Mouse (Mus musculus): ENCODE measurements around the gene Id3. TPM values are rescaled to one million over a fixed set of nuclear protein-coding genes. Genes with fewer than 3 reads are reported as not detected.
A peak's percentile ranks its signal among the peaks of the same experiment; 100 is the strongest.

Id3 gene
- total and polyA plus RNA-seq, 2 experiments from 2014 or later: 253 to 344 TPM

- peak; percentile 61 for DNase-seq (ENCODE audit: low spot score)
Observed at GRCm38 (mm10) chr4:136104590-136105337, 38.5 kb upstream of the Id3 start.

GRCm38 (mm10) chr4:136106880-136107301, 36.4 kb upstream of the Id3 start:
- H3K4me3 ChIP-seq (ENCODE audit: low read length): no peak overlapping the region
- 45% methylated on average over 7 of the region's 7 CpGs for WGBS
- ATAC-seq (no peak), DNase-seq (ENCODE audit: low spot score) (no peak)
- H3K36me3 ChIP-seq (ENCODE audit: insufficient read depth, low read length): no peaks in the 10 kb centered on the region
- H3K27me3 ChIP-seq (ENCODE audit: insufficient read depth, low read length): no peaks in the 10 kb centered on the region
- no peak overlapping the region for H3K27ac ChIP-seq
- H3K4me2 ChIP-seq (ENCODE audit: low read depth, low read length): no peak overlapping the region
- H3K4me1 ChIP-seq (ENCODE audit: insufficient read depth, low read length): 0 out of 2 replicates have a peak, but pooled peaks cover 6% of the 10 kb centered on the region
- TF ChIP-seq CTCF (IDR thresholded peaks at IDR 0.05; ENCODE audit: low read depth): no peak
- H3K9ac ChIP-seq (replicated peaks; ENCODE audit: low read length): no peak overlapping the region
- no peaks in the 10 kb centered on the region for H3K9me3 ChIP-seq (ENCODE audit: low read length)

More at GRCm38 (mm10) chr4:136104590-136105337, 38.5 kb upstream of the Id3 start:
- Histone ChIP-seq H3K36me3 (ENCODE audit: insufficient read depth, low read length) (no peaks in the 10 kb centered on the region), H3K4me1 (ENCODE audit: insufficient read depth, low read length) (0 out of 2 replicates have a peak, but pooled peaks cover 6% of the 10 kb centered on the region), H3K4me3 (ENCODE audit: low read length) (no peak overlapping the region), H3K27me3 (ENCODE audit: insufficient read depth, low read length) (no peaks in the 10 kb centered on the region), H3K9me3 (ENCODE audit: low read length) (no peaks in the 10 kb centered on the region), H3K27ac (peak overlapping the region; percentile 70), H3K4me2 (ENCODE audit: low read depth, low read length) (peak overlapping the region; percentile 25), H3K9ac (replicated peaks; ENCODE audit: low read length) (0 out of 2 replicates have a peak overlapping the region, but pooled peaks have one; percentile 9)
- ATAC-seq: peak; percentile 85
- TF ChIP-seq CTCF (IDR thresholded peaks at IDR 0.05; ENCODE audit: low read depth): no peak
- 7% methylated on average over 18 of the region's 18 CpGs for WGBS

GRCm38 (mm10) chr4:136109153-136109552, 34.1 kb upstream of the Id3 start:
- Histone ChIP-seq H3K4me2 (ENCODE audit: low read depth, low read length) (no peak overlapping the region), H3K4me1 (ENCODE audit: insufficient read depth, low read length) (0 out of 2 replicates have a peak, but pooled peaks cover 6% of the 10 kb centered on the region), H3K36me3 (ENCODE audit: insufficient read depth, low read length) (no peaks in the 10 kb centered on the region), H3K9me3 (ENCODE audit: low read length) (no peaks in the 10 kb centered on the region), H3K9ac (replicated peaks; ENCODE audit: low read length) (no peak overlapping the region), H3K27ac (no peak overlapping the region), H3K27me3 (ENCODE audit: insufficient read depth, low read length) (no peaks in the 10 kb centered on the region), H3K4me3 (ENCODE audit: low read length) (no peak overlapping the region)
- ATAC-seq: no peak
- 95% methylated on average over 2 of the region's 2 CpGs for WGBS
- DNase-seq (ENCODE audit: low spot score): no peak
- TF ChIP-seq CTCF (IDR thresholded peaks at IDR 0.05; ENCODE audit: low read depth): no peak

GRCm38 (mm10) chr4:136109941-136110900, 33.1 kb upstream of the Id3 start:
- no peaks in the 10 kb centered on the region for H3K27me3 ChIP-seq (ENCODE audit: insufficient read depth, low read length)
- H3K9me3 ChIP-seq (ENCODE audit: low read length): no peaks in the 10 kb centered on the region
- H3K4me2 ChIP-seq (ENCODE audit: low read depth, low read length): no peak overlapping the region
- no peak overlapping the region for H3K4me3 ChIP-seq (ENCODE audit: low read length)
- H3K27ac ChIP-seq: no peak overlapping the region
- H3K9ac ChIP-seq (replicated peaks; ENCODE audit: low read length): no peak overlapping the region
- no peaks in the 10 kb centered on the region for H3K36me3 ChIP-seq (ENCODE audit: insufficient read depth, low read length)
- DNase-seq (ENCODE audit: low spot score) (no peak), ATAC-seq (no peak)
- no peak for TF ChIP-seq CTCF (IDR thresholded peaks at IDR 0.05; ENCODE audit: low read depth)
- no peaks in the 10 kb centered on the region for H3K4me1 ChIP-seq (ENCODE audit: insufficient read depth, low read length)
- 76% methylated on average over 10 of the region's 10 CpGs for WGBS

DNA sequence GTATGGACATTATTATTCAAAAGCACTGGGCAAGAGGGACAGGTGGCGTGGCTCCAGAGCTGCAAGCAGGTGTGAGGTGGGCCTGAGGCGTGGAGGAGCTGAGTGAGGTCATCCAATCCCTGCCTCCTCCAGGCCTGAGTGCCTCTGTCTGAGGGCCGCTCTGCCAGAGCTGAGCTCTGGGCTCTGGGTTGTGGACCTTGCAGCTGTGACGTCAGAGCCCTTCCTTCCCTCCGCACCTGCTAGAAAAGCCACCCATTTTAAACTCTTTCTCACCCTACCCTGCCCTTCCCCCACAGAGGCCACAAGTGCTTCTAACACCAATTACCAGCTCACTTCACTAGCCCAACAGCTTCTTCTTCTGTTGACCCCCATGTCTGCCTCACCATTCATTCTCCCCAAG, 31.0 kb upstream of the Id3 start:
- H3K36me3 ChIP-seq (ENCODE audit: insufficient read depth, low read length): no peaks in the 10 kb centered on the region
- DNase-seq (ENCODE audit: low spot score) (no peak), ATAC-seq (no peak)
- H3K9me3 ChIP-seq (ENCODE audit: low read length): no peaks in the 10 kb centered on the region
- H3K9ac ChIP-seq (replicated peaks; ENCODE audit: low read length): no peak overlapping the region
- H3K27me3 ChIP-seq (ENCODE audit: insufficient read depth, low read length): no peaks in the 10 kb centered on the region
- H3K4me1 ChIP-seq (ENCODE audit: insufficient read depth, low read length): no peaks in the 10 kb centered on the region
- 70% methylated on average over 5 of the region's 5 CpGs for WGBS
- H3K27ac ChIP-seq: no peak overlapping the region
- H3K4me2 ChIP-seq (ENCODE audit: low read depth, low read length): no peak overlapping the region
- no peak for TF ChIP-seq CTCF (IDR thresholded peaks at IDR 0.05; ENCODE audit: low read depth)
- H3K4me3 ChIP-seq (ENCODE audit: low read length): no peak overlapping the region

DNA sequence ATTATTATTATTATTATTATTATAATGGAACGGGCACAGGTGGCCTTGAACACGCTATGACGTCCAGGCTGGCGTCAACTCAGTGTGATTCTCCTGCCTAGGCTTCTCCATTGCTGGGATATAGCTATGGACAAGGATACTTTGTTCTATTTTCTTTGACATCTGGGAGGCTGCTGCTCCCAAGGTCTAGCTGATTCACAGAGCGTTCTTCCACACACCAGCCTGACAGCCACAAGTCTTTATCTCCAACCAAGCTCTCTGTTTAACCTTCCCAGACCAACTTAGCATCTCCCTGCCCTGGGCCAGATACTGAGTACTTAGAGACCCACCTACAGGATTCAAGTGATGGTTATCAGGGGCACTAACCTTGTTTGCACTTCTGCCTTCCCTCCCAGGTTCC, 28.6 kb upstream of the Id3 start:
- DNase-seq (ENCODE audit: low spot score) (no peak), ATAC-seq (no peak)
- H3K27me3 ChIP-seq (ENCODE audit: insufficient read depth, low read length): no peaks in the 10 kb centered on the region
- no peak overlapping the region for H3K27ac ChIP-seq
- no peak for TF ChIP-seq CTCF (IDR thresholded peaks at IDR 0.05; ENCODE audit: low read depth)
- no peaks in the 10 kb centered on the region for H3K4me1 ChIP-seq (ENCODE audit: insufficient read depth, low read length)
- no peak overlapping the region for H3K4me3 ChIP-seq (ENCODE audit: low read length)
- H3K9me3 ChIP-seq (ENCODE audit: low read length): no peaks in the 10 kb centered on the region
- no peak overlapping the region for H3K9ac ChIP-seq (replicated peaks; ENCODE audit: low read length)
- 82% methylated on average over 5 of the region's 5 CpGs for WGBS
- no peak overlapping the region for H3K4me2 ChIP-seq (ENCODE audit: low read depth, low read length)
- no peaks in the 10 kb centered on the region for H3K36me3 ChIP-seq (ENCODE audit: insufficient read depth, low read length)
